Mouse (Mus musculus) E14TG2a.4 (cell line): ENCODE measurements around the gene Trim38.
A peak's percentile ranks its signal among the peaks of the same experiment; 100 is the strongest.

Experiments
- H3K27me3 ChIP-seq: 2 replicates; pipeline ENCODE4 v1.6.1; 2014; ENCODE audit warnings: low read length, control low read depth; ENCODE audit not compliant: insufficient read depth
- H3K36me3 ChIP-seq: 2 replicates; pipeline ENCODE4 v1.6.1; 2014; ENCODE audit warnings: low read length, control low read depth; ENCODE audit not compliant: insufficient read depth
- H3K4me1 ChIP-seq: replicated peaks from 2 replicates; pipeline ENCODE4 v1.6.1; 2014; ENCODE audit warnings: low read depth, low read length, control low read depth
- H3K4me3 ChIP-seq: replicated peaks from 2 replicates; pipeline ENCODE4 v1.5.1; 2014; ENCODE audit warnings: mild to moderate bottlenecking, low read length
- H3K9me3 ChIP-seq: 2 replicates; pipeline ENCODE4 v1.6.1; 2014; ENCODE audit warnings: low read length, control low read depth
- CTCF ChIP-seq: conservative IDR thresholded peaks from 2 replicates; pipeline ENCODE4 v1.5.1; 2014; ENCODE audit warnings: low read length
- NANOG ChIP-seq: IDR thresholded peaks from 2 replicates; pipeline ENCODE4 v1.6.1; 2014; ENCODE audit warnings: borderline replicate concordance, low read length, mixed read lengths
- POU5F1 ChIP-seq: IDR thresholded peaks from 2 replicates; pipeline ENCODE4 v1.6.1; 2014; ENCODE audit warnings: low read length, borderline replicate concordance

Trim38 gene

GRCm38 (mm10) chr13:23799405-23799804, 29.7 kb downstream of the Trim38 start:
- Histone ChIP-seq H3K9me3 (no peaks in the 10 kb centered on the region), H3K27me3 (peaks cover 4% of the 10 kb centered on the region; the same call in 1 of the 2 replicates), H3K4me1 (no peaks in the 10 kb centered on the region), H3K36me3 (no peaks in the 10 kb centered on the region), H3K4me3 (no peak overlapping the region)
- no peak for TF ChIP-seq NANOG
- TF ChIP-seq CTCF = no peak
- TF ChIP-seq POU5F1 = no peak

- no peak overlapping the region for H3K4me3 ChIP-seq
- H3K4me1 ChIP-seq = no peaks in the 10 kb centered on the region
- H3K9me3 ChIP-seq = no peaks in the 10 kb centered on the region
- no peaks in the 10 kb centered on the region; the same call in 1 of the 2 replicates for H3K27me3 ChIP-seq
- H3K36me3 ChIP-seq = no peaks in the 10 kb centered on the region
- TF ChIP-seq POU5F1 = no peak
These were observed 34.8 kb downstream of the Trim38 start for GRCm38 (mm10) chr13:23804532-23804931.

GRCm38 (mm10) chr13:23806422-23807052, 36.8 kb downstream of the Trim38 start, which contains the start of gene Slc17a2:
Gene Slc17a2, plus strand, starts transcription at chr13:23806993.
- no peaks in the 10 kb centered on the region for H3K4me1 ChIP-seq
- no peaks in the 10 kb centered on the region for H3K9me3 ChIP-seq
- H3K4me3 ChIP-seq = no peak within 1 kb of the TSS
- TF ChIP-seq NANOG (no peak), CTCF (no peak), POU5F1 (no peak)
- H3K36me3 ChIP-seq = no peaks in the 10 kb centered on the region
- H3K27me3 ChIP-seq = no peaks in the 10 kb centered on the region; the same call in 1 of the 2 replicates

- Histone ChIP-seq H3K4me3 (no peak overlapping the region), H3K4me1 (no peaks in the 10 kb centered on the region), H3K36me3 (no peaks in the 10 kb centered on the region), H3K9me3 (no peaks in the 10 kb centered on the region), H3K27me3 (no peaks in the 10 kb centered on the region)
- TF ChIP-seq NANOG (no peak), POU5F1 (no peak), CTCF (no peak)
These were observed 46.4 kb downstream of the Trim38 start for GRCm38 (mm10) chr13:23816148-23816547.

GRCm38 (mm10) chr13:23820179-23820940, 50.6 kb downstream of the Trim38 start:
- no peaks in the 10 kb centered on the region for H3K9me3 ChIP-seq

GRCm38 (mm10) chr13:23822213-23822612, 52.5 kb downstream of the Trim38 start:
- Histone ChIP-seq H3K4me1 (no peaks in the 10 kb centered on the region), H3K9me3 (no peaks in the 10 kb centered on the region), H3K36me3 (no peaks in the 10 kb centered on the region), H3K4me3 (no peak overlapping the region), H3K27me3 (no peaks in the 10 kb centered on the region)
- TF ChIP-seq NANOG = no peak
- no peak for TF ChIP-seq POU5F1
- TF ChIP-seq CTCF = no peak

More at GRCm38 (mm10) chr13:23820179-23820940, 50.6 kb downstream of the Trim38 start:
- no peaks in the 10 kb centered on the region for H3K27me3 ChIP-seq
- no peak overlapping the region for H3K4me3 ChIP-seq
- no peaks in the 10 kb centered on the region for H3K4me1 ChIP-seq
- H3K36me3 ChIP-seq = no peaks in the 10 kb centered on the region
- TF ChIP-seq NANOG = no peak
- no peak for TF ChIP-seq POU5F1
- TF ChIP-seq CTCF = no peak

- TF ChIP-seq POU5F1 (no peak), NANOG (no peak), CTCF (no peak)
- no peaks in the 10 kb centered on the region for H3K27me3 ChIP-seq
These were observed 56.9 kb downstream of the Trim38 start for GRCm38 (mm10) chr13:23826606-23827005.

GRCm38 (mm10) chr13:23833053-23833452, 63.3 kb downstream of the Trim38 start:
- Histone ChIP-seq H3K27me3 (no peaks in the 10 kb centered on the region), H3K36me3 (no peaks in the 10 kb centered on the region), H3K4me1 (no peaks in the 10 kb centered on the region), H3K9me3 (no peaks in the 10 kb centered on the region), H3K4me3 (no peak overlapping the region)
- TF ChIP-seq POU5F1 (no peak), CTCF (peak; percentile 42)

More at GRCm38 (mm10) chr13:23826606-23827005, 56.9 kb downstream of the Trim38 start:
- no peaks in the 10 kb centered on the region for H3K4me1 ChIP-seq
- H3K36me3 ChIP-seq = no peaks in the 10 kb centered on the region
- H3K4me3 ChIP-seq = no peak overlapping the region
- no peaks in the 10 kb centered on the region for H3K9me3 ChIP-seq

- Histone ChIP-seq H3K27me3 (no peaks in the 10 kb centered on the region), H3K36me3 (no peaks in the 10 kb centered on the region), H3K9me3 (no peaks in the 10 kb centered on the region), H3K4me3 (no peak overlapping the region), H3K4me1 (no peaks in the 10 kb centered on the region)
- TF ChIP-seq NANOG (no peak), CTCF (no peak), POU5F1 (no peak)
These were observed 65.1 kb downstream of the Trim38 start for GRCm38 (mm10) chr13:23834836-23835235.
